Mouse (Mus musculus) spleen, adult 2 months (tissue): ENCODE measurements at regions not wholly inside any gene's neighbourhood (a gene's known extent, or its start where the extent isn't known, plus 50 kb on each side); places are given as distances from the start of the nearest gene placed in this dataset.

Source experiments
- CTCF ChIP-seq: fragments of 200-500 bp; IDR thresholded peaks from 2 replicates; pipeline ENCODE4 v1.5.1; 2011; ENCODE audit warnings: mild to moderate bottlenecking, inconsistent platforms; ENCODE audit not compliant: insufficient read depth, insufficient read length, insufficient replicate concordance; ENCODE audit errors: extremely low read depth
- POLR2A ChIP-seq: fragments of 200-500 bp; IDR thresholded peaks from 2 replicates; pipeline ENCODE4 v1.6.1; 2011; ENCODE audit warnings: low read depth, low read length, inconsistent platforms

GRCm38 (mm10) chr13:99124141-99124540, 60.5 kb upstream of the Zfp366 start:
- TF ChIP-seq CTCF (no peak), POLR2A (no peak)
